Mouse (Mus musculus): ENCODE results near the gene Ltbr. TPM values are rescaled to one million over a fixed set of nuclear protein-coding genes. Genes with fewer than 3 reads are reported as not detected.

Gene Ltbr
- polyA plus RNA-seq, 1 experiment from 2014 or later = 40.4 TPM

GRCm38 (mm10) chr6:125352046-125352384 lies 38.3 kb upstream of the Ltbr start:
- H3K27me3 ChIP-seq (ENCODE audit: insufficient read depth, poor library complexity, severe bottlenecking) = peaks cover 16% of the 10 kb centered on the region; the same call in 1 of the 2 replicates
- peaks cover under 1% of the 10 kb centered on the region; the same call in 1 of the 2 replicates for H3K36me3 ChIP-seq
- DNase-seq (ENCODE audit: low spot score) = no peak
- H3K9me3 ChIP-seq = no peaks in the 10 kb centered on the region
- H3K4me1 ChIP-seq = peaks cover 79% of the 10 kb centered on the region
- H3K4me3 ChIP-seq = no peak overlapping the region
- H3K27ac ChIP-seq = no peak overlapping the region
- 55% methylated on average over 5 of the region's 5 CpGs for WGBS

- H3K9me3 ChIP-seq = no peaks in the 10 kb centered on the region
- no peak overlapping the region for H3K4me3 ChIP-seq
- WGBS = 49% methylated on average over 8 of the region's 8 CpGs
- no peaks in the 10 kb centered on the region for H3K36me3 ChIP-seq
- DNase-seq (ENCODE audit: low spot score) = no peak
- H3K27me3 ChIP-seq (ENCODE audit: insufficient read depth, poor library complexity, severe bottlenecking) = peaks cover 16% of the 10 kb centered on the region; the same call in 1 of the 2 replicates
- H3K4me1 ChIP-seq = peaks cover 76% of the 10 kb centered on the region
- no peak overlapping the region for H3K27ac ChIP-seq
Observed at GRCm38 (mm10) chr6:125351368-125352045, 37.8 kb upstream of the Ltbr start.

GRCm38 (mm10) chr6:125350995-125351324 lies 37.3 kb upstream of the Ltbr start:
- Histone ChIP-seq H3K27ac (peak overlapping the region; percentile 86), H3K9me3 (no peaks in the 10 kb centered on the region), H3K27me3 (ENCODE audit: insufficient read depth, poor library complexity, severe bottlenecking) (peaks cover 16% of the 10 kb centered on the region; the same call in 1 of the 2 replicates), H3K4me3 (peak overlapping the region; percentile 78), H3K4me1 (peaks cover 71% of the 10 kb centered on the region), H3K36me3 (no peaks in the 10 kb centered on the region)
- DNase-seq (ENCODE audit: low spot score) = no peak
- 85% methylated on average over 2 of the region's 2 CpGs for WGBS

DNA sequence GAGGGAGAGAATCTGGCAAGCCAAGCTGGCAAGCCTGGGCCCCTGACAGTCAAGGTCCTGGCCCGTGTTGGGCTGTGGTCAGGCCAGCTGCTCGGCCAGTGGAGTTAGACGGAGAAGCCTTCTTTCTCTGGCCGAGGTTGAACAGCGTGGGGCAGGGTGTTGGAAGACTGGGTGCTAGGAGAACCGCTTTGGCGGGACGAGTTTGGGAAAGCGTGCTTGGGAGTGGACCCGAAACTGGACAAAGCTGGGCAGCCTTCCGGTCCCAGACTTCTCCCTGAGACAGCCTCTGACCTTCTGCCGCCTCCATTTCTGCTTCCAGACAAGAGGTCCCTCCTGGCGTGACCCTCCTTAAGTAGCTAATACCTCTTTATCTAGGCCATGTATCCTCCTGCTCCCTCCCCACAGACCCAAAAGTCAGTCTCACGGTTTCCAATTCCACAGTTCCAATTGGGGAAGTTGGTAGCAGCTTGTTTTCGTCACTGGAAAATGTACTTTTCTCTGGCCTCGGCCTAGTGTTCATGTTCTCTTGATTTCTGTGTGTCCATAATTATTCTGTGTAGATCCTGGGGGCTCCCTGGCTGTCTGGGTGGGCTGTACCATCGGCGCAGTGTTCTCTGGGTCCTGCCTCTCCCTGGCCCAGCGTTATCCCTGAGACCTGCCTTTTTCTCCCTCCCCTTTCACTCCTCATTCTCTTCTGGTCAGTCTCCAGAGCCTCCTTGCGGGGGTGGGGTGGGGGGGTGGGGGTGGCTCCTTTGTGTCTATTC lies 36.7 kb upstream of the Ltbr start:
- H3K4me1 ChIP-seq = peaks cover 66% of the 10 kb centered on the region
- no peaks in the 10 kb centered on the region for H3K9me3 ChIP-seq
- DNase-seq (ENCODE audit: low spot score) = no peak
- 5% methylated on average over 20 of the region's 20 CpGs for WGBS
- H3K27me3 ChIP-seq (ENCODE audit: insufficient read depth, poor library complexity, severe bottlenecking) = peaks cover 16% of the 10 kb centered on the region; the same call in 1 of the 2 replicates
- H3K36me3 ChIP-seq = no peaks in the 10 kb centered on the region
- H3K27ac ChIP-seq = peak overlapping the region; percentile 86
- H3K4me3 ChIP-seq = peak overlapping the region; percentile 78

DNA sequence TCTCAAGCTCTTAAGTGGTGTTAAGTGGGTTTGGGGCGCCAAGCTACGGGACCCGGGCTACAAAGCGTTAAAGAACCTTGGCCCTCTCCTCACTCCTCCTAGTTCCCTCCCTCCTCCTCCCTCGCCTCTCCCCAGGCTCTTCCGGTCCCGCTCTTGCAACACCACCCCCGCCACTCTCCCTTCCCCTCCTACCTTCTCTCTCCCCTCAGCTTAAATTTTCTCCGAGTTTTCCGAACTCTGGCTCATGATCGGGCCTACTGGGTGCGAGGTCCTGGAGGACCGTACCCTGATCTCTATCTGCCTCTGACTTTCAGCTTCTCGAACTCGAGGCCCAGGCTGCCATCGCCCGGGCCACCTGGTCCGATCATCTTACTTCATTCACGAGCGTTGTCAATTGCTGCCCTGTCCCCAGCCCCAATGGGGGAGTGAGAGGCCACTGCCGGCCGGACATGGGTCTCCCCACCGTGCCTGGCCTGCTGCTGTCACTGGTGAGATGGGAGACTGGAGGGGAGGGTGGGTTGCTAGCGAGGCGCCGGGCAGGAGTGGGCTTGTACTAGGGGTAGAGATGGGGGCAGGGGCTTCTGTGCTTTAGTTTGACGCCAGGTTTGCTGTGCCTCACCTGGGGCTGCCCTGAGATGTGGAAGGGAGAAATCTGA lies 36.0 kb upstream of the Ltbr start:
- under 1% methylated on average over 27 of the region's 27 CpGs for WGBS

DNA sequence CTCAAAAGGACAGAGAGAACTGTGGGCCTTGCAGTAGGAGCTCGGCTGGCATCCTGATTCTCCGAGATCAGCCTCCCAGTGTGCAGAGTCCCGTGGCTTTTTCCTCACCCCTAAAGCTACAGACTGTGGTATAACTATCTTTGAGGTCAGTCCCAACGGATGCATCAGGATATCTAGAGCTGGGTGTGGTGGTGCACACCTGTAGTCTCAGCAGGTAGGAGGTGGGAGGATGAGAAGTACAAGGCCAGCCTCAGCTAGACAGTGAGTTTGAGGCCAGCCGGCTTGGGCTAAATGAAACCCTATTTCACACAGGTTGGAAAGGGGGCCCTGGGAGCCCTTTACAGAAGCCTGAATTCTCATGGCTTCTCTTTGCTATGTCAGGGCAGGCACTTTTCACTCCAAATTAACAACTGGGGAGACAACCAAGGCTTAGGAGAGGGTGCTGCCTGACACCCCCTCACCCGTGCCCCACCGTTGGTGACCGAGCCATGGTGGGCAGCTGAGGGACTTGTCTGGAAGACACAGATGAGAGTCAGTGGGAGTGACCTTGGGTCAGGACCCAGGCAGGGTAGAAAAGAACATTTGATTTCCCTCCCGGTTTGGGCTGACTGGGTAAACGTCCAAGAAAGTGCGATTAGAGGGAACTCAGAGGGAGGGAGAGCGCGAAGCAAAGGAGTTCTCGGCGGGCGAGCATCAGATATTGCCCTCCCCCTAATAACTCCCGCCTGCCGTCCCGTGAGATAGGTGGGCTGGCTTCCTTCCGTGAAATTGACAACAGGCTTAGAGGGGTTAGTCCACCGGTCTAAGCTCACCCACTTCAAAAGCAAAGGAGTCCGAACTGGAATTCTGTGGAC lies 35.3 kb upstream of the Ltbr start, which contains the start of gene Tnfrsf1a:
Tnfrsf1a (plus strand) TSS at position 642 of the 854 bp plus-strand sequence.
- peaks cover 54% of the 10 kb centered on the region for H3K4me1 ChIP-seq
- DNase-seq (ENCODE audit: low spot score) = no peak
- WGBS = 5% methylated on average over 22 of the region's 22 CpGs
- H3K9me3 ChIP-seq = no peaks in the 10 kb centered on the region
- peaks cover 30% of the 10 kb centered on the region; the same call in 1 of the 2 replicates for H3K27me3 ChIP-seq (ENCODE audit: insufficient read depth, poor library complexity, severe bottlenecking)
- H3K27ac ChIP-seq = peak within 1 kb of the TSS; percentile 86
- H3K36me3 ChIP-seq = no peaks in the 10 kb centered on the region
- H3K4me3 ChIP-seq = peak within 1 kb of the TSS; percentile 78

More for the DNA sequence above, 36.0 kb upstream of the Ltbr start:
- Histone ChIP-seq H3K27ac (peak overlapping the region; percentile 86), H3K4me3 (peak overlapping the region; percentile 78), H3K4me1 (peaks cover 58% of the 10 kb centered on the region), H3K36me3 (no peaks in the 10 kb centered on the region), H3K27me3 (ENCODE audit: insufficient read depth, poor library complexity, severe bottlenecking) (peaks cover 22% of the 10 kb centered on the region; the same call in 1 of the 2 replicates), H3K9me3 (no peaks in the 10 kb centered on the region)
- no peak for DNase-seq (ENCODE audit: low spot score)

DNA sequence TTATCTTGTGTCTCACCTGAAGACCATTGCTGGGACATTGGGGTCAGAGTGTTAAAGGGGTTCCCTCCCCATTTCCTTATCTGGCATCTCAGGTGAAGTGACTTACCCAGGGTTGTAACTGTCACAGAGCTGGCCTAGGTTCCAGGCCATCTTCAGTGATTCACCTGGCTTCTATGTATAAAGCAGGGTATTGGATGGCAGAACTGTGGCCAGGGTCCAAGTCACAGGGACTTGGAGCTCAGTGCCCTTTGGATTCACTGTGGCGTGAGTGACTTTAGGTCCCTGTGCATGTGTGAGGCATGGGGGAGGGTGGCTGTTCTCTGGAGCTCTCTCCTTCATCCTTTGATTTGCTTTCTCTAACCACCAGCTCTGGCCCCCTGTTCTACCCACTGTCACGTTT lies 32.3 kb upstream of the Ltbr start:
- no peak overlapping the region for H3K27ac ChIP-seq
- DNase-seq (ENCODE audit: low spot score) = no peak

DNA sequence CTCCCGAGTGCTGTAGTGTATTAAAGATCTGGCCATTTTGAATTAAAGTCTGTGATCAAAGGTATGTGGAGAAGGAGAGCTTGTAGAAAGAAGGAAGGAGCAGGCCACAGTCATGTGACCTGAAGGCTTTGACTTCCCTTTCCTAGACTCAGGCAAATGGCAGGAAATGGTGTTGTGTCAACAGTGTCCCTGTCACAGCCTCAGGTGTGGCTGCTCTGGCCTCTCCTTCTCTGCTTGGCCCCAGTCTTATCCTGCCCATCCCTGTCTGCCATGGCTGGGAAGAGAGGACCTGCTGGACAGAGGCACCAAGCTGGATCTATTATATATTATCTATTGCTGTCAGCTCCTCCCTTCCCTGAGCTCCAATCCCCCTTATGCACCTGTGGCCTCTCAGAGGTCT lies 31.9 kb upstream of the Ltbr start:
- 46% methylated on average over 1 of the region's 1 CpGs for WGBS
- Histone ChIP-seq H3K27ac (no peak overlapping the region), H3K4me1 (peaks cover 46% of the 10 kb centered on the region), H3K36me3 (no peaks in the 10 kb centered on the region), H3K4me3 (no peak overlapping the region), H3K27me3 (ENCODE audit: insufficient read depth, poor library complexity, severe bottlenecking) (peaks cover 22% of the 10 kb centered on the region; the same call in 1 of the 2 replicates), H3K9me3 (no peaks in the 10 kb centered on the region)
- no peak for DNase-seq (ENCODE audit: low spot score)

More for the DNA sequence above, 32.3 kb upstream of the Ltbr start:
- H3K36me3 ChIP-seq = no peaks in the 10 kb centered on the region
- WGBS = 61% methylated on average over 2 of the region's 2 CpGs
- no peaks in the 10 kb centered on the region for H3K9me3 ChIP-seq
- H3K4me3 ChIP-seq = no peak overlapping the region
- peaks cover 46% of the 10 kb centered on the region for H3K4me1 ChIP-seq
- H3K27me3 ChIP-seq (ENCODE audit: insufficient read depth, poor library complexity, severe bottlenecking) = peaks cover 22% of the 10 kb centered on the region; the same call in 1 of the 2 replicates

DNA sequence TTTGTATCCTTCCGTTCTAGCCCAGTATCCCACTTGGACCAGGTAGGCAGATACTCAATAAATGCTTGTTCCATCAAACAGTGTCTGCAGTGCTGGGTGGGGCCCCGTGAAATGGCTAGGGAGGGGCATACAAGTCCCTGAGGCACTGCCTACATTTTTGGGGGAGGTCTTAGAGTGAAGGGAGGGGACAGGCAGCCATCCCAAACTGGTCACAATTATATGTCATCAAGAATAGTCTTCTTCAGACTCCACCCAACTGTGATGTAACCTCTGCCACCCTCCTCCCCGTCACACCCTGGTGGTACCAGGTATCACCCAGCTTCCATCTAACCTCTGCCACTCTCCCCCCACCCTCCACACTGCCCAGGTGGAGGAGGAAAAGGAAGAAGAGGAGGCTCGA lies 31.2 kb upstream of the Ltbr start:
- Histone ChIP-seq H3K4me1 (peaks cover 45% of the 10 kb centered on the region), H3K27ac (no peak overlapping the region), H3K4me3 (no peak overlapping the region), H3K36me3 (no peaks in the 10 kb centered on the region), H3K9me3 (no peaks in the 10 kb centered on the region), H3K27me3 (ENCODE audit: insufficient read depth, poor library complexity, severe bottlenecking) (peaks cover 22% of the 10 kb centered on the region; the same call in 1 of the 2 replicates)
- 59% methylated on average over 4 of the region's 4 CpGs for WGBS
- DNase-seq (ENCODE audit: low spot score) = no peak

DNA sequence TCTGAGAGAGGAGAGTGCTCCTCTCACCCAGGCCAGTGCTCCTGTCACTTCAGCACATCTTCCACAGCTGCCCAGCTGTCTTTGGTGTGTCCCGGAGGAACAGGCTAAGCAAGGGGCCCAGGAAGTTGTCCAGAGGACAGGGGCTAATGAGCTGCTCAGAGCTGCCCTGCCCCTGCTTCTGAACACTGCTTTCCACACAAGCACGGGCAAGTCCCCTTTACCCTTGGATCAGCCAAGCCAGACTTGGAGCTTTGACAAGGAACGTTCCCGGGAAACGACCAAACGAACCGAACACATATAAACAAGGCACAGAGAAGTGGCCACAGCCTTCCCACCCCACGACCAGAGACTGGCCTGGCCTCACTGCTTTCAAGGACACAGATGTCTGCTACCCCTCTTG lies 30.4 kb upstream of the Ltbr start:
- Histone ChIP-seq H3K9me3 (no peaks in the 10 kb centered on the region), H3K36me3 (no peaks in the 10 kb centered on the region), H3K27me3 (ENCODE audit: insufficient read depth, poor library complexity, severe bottlenecking) (peaks cover 22% of the 10 kb centered on the region; the same call in 1 of the 2 replicates), H3K4me1 (peaks cover 41% of the 10 kb centered on the region), H3K27ac (0 out of 2 replicates have a peak overlapping the region, but pooled peaks have one; percentile 65), H3K4me3 (no peak overlapping the region)
- DNase-seq (ENCODE audit: low spot score) = no peak
- WGBS = 40% methylated on average over 8 of the region's 8 CpGs

- Histone ChIP-seq H3K9me3 (no peaks in the 10 kb centered on the region), H3K4me3 (no peak overlapping the region), H3K27me3 (ENCODE audit: insufficient read depth, poor library complexity, severe bottlenecking) (peaks cover 22% of the 10 kb centered on the region; the same call in 1 of the 2 replicates), H3K4me1 (peaks cover 31% of the 10 kb centered on the region), H3K27ac (no peak overlapping the region), H3K36me3 (no peaks in the 10 kb centered on the region)
- WGBS = 65% methylated on average over 3 of the region's 3 CpGs
- DNase-seq (ENCODE audit: low spot score) = no peak
Observed at GRCm38 (mm10) chr6:125342198-125342597, 28.5 kb upstream of the Ltbr start.

GRCm38 (mm10) chr6:125340244-125340643 lies 26.6 kb upstream of the Ltbr start:
- Histone ChIP-seq H3K27me3 (ENCODE audit: insufficient read depth, poor library complexity, severe bottlenecking) (peaks cover 22% of the 10 kb centered on the region; the same call in 1 of the 2 replicates), H3K4me1 (peaks cover 31% of the 10 kb centered on the region), H3K27ac (peak overlapping the region; percentile 78), H3K9me3 (no peaks in the 10 kb centered on the region), H3K36me3 (no peaks in the 10 kb centered on the region), H3K4me3 (no peak overlapping the region)
- WGBS = 53% methylated on average over 5 of the region's 5 CpGs
- no peak for DNase-seq (ENCODE audit: low spot score)

All from heart, embryonic 10.5 days (tissue).